Comparison of ENCODE assay signal across 9 mouse cellular contexts in the genomic region with DNA sequence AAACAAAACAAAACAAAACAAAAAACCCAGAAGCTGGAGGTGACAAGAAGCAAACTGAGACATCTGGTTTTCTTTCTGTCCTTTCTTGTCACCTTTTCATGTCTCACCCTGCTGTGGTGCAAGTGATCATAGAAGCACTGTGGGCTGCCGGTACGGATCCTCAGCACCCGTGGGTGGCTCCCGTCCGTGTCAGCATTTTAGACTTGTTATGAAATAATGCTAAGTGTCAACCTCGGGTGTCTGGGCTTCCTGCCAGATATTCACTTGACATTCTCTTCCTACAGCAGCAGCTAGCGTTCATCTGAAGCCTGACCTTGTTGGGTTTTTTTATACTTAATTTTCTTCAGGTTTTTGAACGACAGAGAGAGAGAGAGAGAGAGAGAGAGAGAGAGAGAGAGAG.
DNase-seq lines count a peak whose midpoint lies in the region; ATAC-seq lines count a peak whose summit lies in the region.
"Had no signal": no experiment of that assay in that cellular context is flagged by ENCODE, and none has a peak within 500 bp of the region (broad histone marks: within the 10 kb centered on the region; RNA-seq: fewer than 3 reads in every experiment).

No protein-coding gene starts in this region.

- no peaks in the 10 kb centered on the region for H3K27me3 ChIP-seq in heart, embryonic 12.5 days (replicated peaks)
- H3K27me3 ChIP-seq: limb, embryonic 13.5 days had no signal

- no peak overlapping the region for H3K4me2 ChIP-seq in heart, embryonic 12.5 days
- H3K4me2 ChIP-seq: limb, embryonic 13.5 days had no signal

- no peaks in the 10 kb centered on the region for H3K4me1 ChIP-seq in heart, embryonic 12.5 days (replicated peaks)
- H3K4me1 ChIP-seq: limb, embryonic 13.5 days had no signal

- H3K27ac ChIP-seq in heart, embryonic 12.5 days (ENCODE audit: poor library complexity, severe bottlenecking), result no peak overlapping the region
- H3K27ac ChIP-seq: limb, embryonic 13.5 days had no signal

- no peak overlapping the region for H3K9ac ChIP-seq in heart, embryonic 12.5 days
- H3K9ac ChIP-seq: limb, embryonic 13.5 days had no signal

- H3K4me3 ChIP-seq in heart, embryonic 12.5 days, result no peak overlapping the region
- H3K4me3 ChIP-seq: limb, embryonic 13.5 days had no signal

- peak; percentile 72 for DNase-seq in heart, adult 11 months
- DNase-seq in adrenal gland, adult (ENCODE audit: inconsistent age in 2 of 2, low spot score in 1 of 2), result peak; percentile 25 to 75
- peak; percentile 19 to 33 for DNase-seq in heart, adult 9 months (ENCODE audit: low spot score in 2 of 2)
- peak; percentile 11 to 48 for DNase-seq in left cerebral cortex, adult 8-10 months (ENCODE audit: low spot score in 2 of 2)
- DNase-seq in T-cell, adult 2 months (ENCODE audit: low spot score), result no peak
- DNase-seq in gastrocnemius, adult 18-20 months (ENCODE audit: low spot score), result no peak
- no peak for DNase-seq in urinary bladder, postnatal 25 days (ENCODE audit: low spot score)

- 54% methylated on average over 8 of the region's 8 CpGs for WGBS in heart, embryonic 12.5 days

- ATAC-seq in heart, embryonic 12.5 days (ENCODE audit: insufficient number of reproducible peaks, low FRiP score), result no peak

- no peaks in the 10 kb centered on the region for H3K36me3 ChIP-seq in heart, embryonic 12.5 days
- H3K36me3 ChIP-seq: limb, embryonic 13.5 days had no signal

- no peaks in the 10 kb centered on the region; the same call in 1 of the 2 replicates for H3K9me3 ChIP-seq in heart, embryonic 12.5 days (replicated peaks)
- H3K9me3 ChIP-seq: limb, embryonic 13.5 days had no signal

Comparison
In these comparisons a context has a peak if more than half of its experiments do, and no peak if none do; other contexts are left out.
1. DNase-seq: peak in heart, adult 11 months (single experiment), adrenal gland, adult (2 of 2), heart, adult 9 months (2 of 2) and left cerebral cortex, adult 8-10 months (2 of 2); none in T-cell, adult 2 months (single experiment), gastrocnemius, adult 18-20 months (single experiment) and urinary bladder, postnatal 25 days (single experiment).